Mouse (Mus musculus) thymus, adult 2 months (tissue): ENCODE measurements around the gene Stag1.

Source experiments
- CTCF ChIP-seq: fragments of 200-500 bp; IDR thresholded peaks from 2 replicates; pipeline ENCODE4 v1.5.1; 2012; ENCODE audit warnings: mild to moderate bottlenecking, control low read depth, low read length, moderate library complexity, borderline replicate concordance; ENCODE audit not compliant: control insufficient read depth, poor library complexity, insufficient read depth; ENCODE audit errors: extremely low read depth
- POLR2A ChIP-seq: fragments of 200-500 bp; IDR thresholded peaks from 2 replicates; pipeline ENCODE4 v1.6.1; 2012; ENCODE audit warnings: mild to moderate bottlenecking, low read length, control low read depth, moderate library complexity; ENCODE audit not compliant: control insufficient read depth, poor library complexity, insufficient read depth; ENCODE audit errors: extremely low read depth

DNA sequence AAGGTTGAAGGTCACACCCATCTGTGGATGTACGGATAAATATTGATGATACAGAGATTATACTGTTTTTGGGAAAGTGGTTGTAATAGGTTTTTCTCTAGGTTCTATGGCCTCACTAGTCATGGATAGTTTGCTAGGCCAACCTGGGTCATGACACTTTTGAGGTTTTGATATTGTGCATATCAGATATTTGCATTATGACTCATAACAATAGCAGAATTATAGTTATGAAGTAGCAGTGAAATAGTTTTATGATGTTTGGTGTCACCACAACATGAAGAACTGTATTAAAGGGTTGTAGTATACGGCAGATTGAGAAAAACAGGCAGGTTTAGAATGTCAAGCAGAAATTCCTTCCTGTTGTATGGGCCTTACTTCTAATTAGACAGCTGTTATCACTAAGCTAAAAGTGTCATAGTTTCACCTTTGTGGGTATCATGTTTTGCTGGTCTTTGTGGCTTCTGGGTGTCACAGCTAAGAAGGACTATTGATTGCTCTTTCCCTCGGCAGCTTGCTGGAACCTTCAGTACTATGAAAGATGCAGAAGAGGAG lies 92.2 kb downstream of the Stag1 start:
- no peak for TF ChIP-seq CTCF
- TF ChIP-seq POLR2A, result no peak
